Mouse (Mus musculus) C2C12 (cell line): ENCODE results near the gene Ttc41. TPM values are rescaled to one million over a fixed set of nuclear protein-coding genes. Genes with fewer than 3 reads are reported as not detected.
A peak's percentile ranks its signal among the peaks of the same experiment; 100 is the strongest.

Experiments
- H3K27me3 ChIP-seq: one replicate; pipeline ENCODE4 v1.6.1; 2011; ENCODE audit not compliant: control insufficient read depth, insufficient read depth, insufficient read length
- H3K36me3 ChIP-seq: one replicate; pipeline ENCODE4 v1.6.1; 2011; ENCODE audit not compliant: control insufficient read depth, insufficient read depth
- H3K4me3 ChIP-seq: one replicate; pipeline ENCODE4 v1.5.1; 2011; ENCODE audit warnings: mild to moderate bottlenecking, control low read depth; ENCODE audit not compliant: poor library complexity, insufficient read depth, severe bottlenecking
- H3K79me2 ChIP-seq: one replicate; pipeline ENCODE4 v1.6.1; 2011; ENCODE audit not compliant: control insufficient read depth, insufficient read depth
- H3K79me3 ChIP-seq: one replicate; pipeline ENCODE4 v1.6.1; 2011; ENCODE audit warnings: low read depth, control low read depth
- H3ac ChIP-seq: one replicate; pipeline ENCODE3; 2011; ENCODE audit warnings: low read depth; ENCODE audit not compliant: control insufficient read depth, insufficient read length
- CEBPB ChIP-seq: IDR thresholded peaks from one replicate; pipeline ENCODE4 v1.6.1; 2011; ENCODE audit warnings: low read depth, mild to moderate bottlenecking, control low read depth, moderate library complexity
- CTCF ChIP-seq: IDR thresholded peaks from one replicate; pipeline ENCODE4 v1.5.1; 2011; ENCODE audit not compliant: control insufficient read depth, insufficient read depth, insufficient read length
- FOSL1 ChIP-seq: IDR thresholded peaks from one replicate; pipeline ENCODE4 v1.8.0; 2011; ENCODE audit warnings: mild to moderate bottlenecking, low read length; ENCODE audit not compliant: poor library complexity, insufficient read depth, severe bottlenecking
- MAX ChIP-seq: IDR thresholded peaks from one replicate; pipeline ENCODE4 v1.6.1; 2011; ENCODE audit warnings: mild to moderate bottlenecking, control low read depth
- MYOD1 ChIP-seq: IDR thresholded peaks from one replicate; pipeline ENCODE4 v1.6.1; 2011; ENCODE audit warnings: low read depth; ENCODE audit not compliant: control insufficient read depth, insufficient read length
- MYOG ChIP-seq: IDR thresholded peaks from one replicate; pipeline ENCODE4 v1.6.1; 2011; ENCODE audit not compliant: control insufficient read depth, insufficient read length; ENCODE audit errors: extremely low read depth
- USF1 ChIP-seq: IDR thresholded peaks from one replicate; pipeline ENCODE4 v1.6.1; 2011; ENCODE audit warnings: low read depth, mild to moderate bottlenecking, control low read depth, moderate library complexity
- microRNA-seq: library from miRNA; unstranded; fragments of <30 nt; microRNA quantifications from one replicate; pipeline ENCODE4, GENCODE M21; 2019; ENCODE audit warnings: borderline microRNAs expressed
- polyA plus RNA-seq: library from polyadenylated mRNA; unstranded; fragments of >200 nt; fragmentation: generic; extraction: Trizol; gene quantifications from one replicate; pipeline ENCODE4 v1.2.1, GENCODE M21; 2012; ENCODE audit warnings: missing spikeins

Ttc41 gene
- polyA plus RNA-seq, 1 experiment, result 0.35 TPM

DNA sequence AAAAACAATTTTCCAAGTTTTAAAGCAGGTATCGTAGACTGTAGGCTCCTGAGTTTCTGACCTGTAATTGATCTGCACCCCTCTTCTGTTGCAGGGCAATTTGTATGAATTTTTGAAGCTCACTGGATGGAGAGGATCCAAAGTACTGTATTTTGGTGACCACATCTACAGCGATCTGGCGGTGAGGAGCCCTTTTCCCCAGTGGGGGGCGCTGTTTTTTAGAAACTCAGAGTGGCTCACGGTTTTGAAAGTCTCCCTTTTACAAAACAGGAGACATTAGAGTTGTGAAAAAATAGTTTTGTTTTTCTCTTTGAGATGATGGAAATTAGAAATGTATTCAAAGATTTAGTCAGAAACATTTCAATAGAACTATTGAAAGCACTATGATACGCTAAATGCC is 118.5 kb downstream of the Ttc41 start:
- H3K4me3 ChIP-seq, result no peak overlapping the region
- peaks cover 7% of the 10 kb centered on the region for H3K79me2 ChIP-seq
- H3K79me3 ChIP-seq, result no peaks in the 10 kb centered on the region
- no peak overlapping the region for H3ac ChIP-seq
- H3K36me3 ChIP-seq, result peaks cover 87% of the 10 kb centered on the region
- TF ChIP-seq MYOG, result no peak
- no peak for TF ChIP-seq MYOD1
- TF ChIP-seq CTCF, result no peak
- no peaks in the 10 kb centered on the region for H3K27me3 ChIP-seq

DNA sequence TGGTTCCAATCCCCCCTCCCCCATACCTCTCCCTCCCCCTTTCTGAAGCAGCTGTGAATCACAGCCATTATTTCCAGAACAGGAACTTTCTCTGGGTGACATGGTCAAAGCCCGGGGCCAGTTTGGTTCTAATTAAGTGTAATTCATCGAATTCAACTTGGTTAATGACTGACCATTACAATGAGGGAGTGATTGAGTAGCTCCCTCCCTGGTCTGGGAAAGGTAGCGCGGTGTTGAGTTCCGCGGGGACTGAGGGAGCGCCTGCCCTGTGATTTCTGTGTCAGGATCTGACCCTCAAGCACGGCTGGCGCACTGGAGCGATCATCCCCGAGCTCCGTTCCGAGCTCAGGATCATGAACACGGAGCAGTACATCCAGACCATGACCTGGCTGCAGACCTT is 119.3 kb downstream of the Ttc41 start:
- H3K4me3 ChIP-seq, result no peak overlapping the region
- H3K36me3 ChIP-seq, result peaks cover 81% of the 10 kb centered on the region
- peaks cover 9% of the 10 kb centered on the region for H3K79me2 ChIP-seq
- H3K79me3 ChIP-seq, result no peaks in the 10 kb centered on the region
- no peak overlapping the region for H3ac ChIP-seq
- H3K27me3 ChIP-seq, result no peaks in the 10 kb centered on the region
- no peak for TF ChIP-seq MYOD1
- no peak for TF ChIP-seq MYOG
- TF ChIP-seq CTCF, result no peak
- no peak for TF ChIP-seq USF1
- TF ChIP-seq CEBPB, result no peak
- TF ChIP-seq FOSL1, result no peak
- no peak for TF ChIP-seq MAX

DNA sequence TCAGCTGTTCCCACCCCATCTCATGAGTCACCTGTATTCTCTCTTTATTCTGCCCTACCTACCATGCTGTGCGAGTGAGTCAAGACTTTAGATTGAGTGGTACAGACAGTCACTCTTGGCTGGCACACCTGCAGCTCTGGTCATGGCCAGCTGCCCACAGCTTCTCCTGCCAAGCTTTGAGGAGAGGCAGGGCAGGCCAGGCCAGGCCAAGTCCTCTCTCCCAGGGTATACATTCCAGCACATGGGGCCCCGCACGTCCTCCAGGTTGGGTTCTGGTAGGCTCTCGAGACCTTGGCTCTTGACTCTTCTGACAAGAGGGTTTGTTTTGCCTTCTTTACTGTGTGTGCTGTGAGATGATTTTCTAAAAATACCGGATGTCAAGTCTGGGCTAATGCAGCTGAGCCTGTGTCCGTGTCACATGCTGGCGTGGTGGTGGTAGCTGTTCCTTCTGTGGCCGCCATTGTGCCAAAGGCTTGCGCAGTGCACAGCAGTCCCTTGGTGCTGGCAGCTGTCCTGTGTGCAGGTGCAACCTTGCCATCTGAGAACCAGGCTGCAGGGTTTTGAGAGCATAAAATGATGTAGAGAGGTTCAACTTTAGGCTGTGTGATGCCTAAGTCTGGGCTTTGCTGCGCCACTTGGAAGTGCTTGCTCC is 120.4 kb downstream of the Ttc41 start:
- Histone ChIP-seq H3ac (no peak overlapping the region), H3K79me3 (no peaks in the 10 kb centered on the region), H3K79me2 (peaks cover 9% of the 10 kb centered on the region), H3K36me3 (peaks cover 73% of the 10 kb centered on the region), H3K4me3 (no peak overlapping the region), H3K27me3 (no peaks in the 10 kb centered on the region)
- no peak for TF ChIP-seq MYOD1

Small RNA genes within 50 kb of the gene (microRNA-seq; reads per million reads assigned to microRNA genes)
- 0.76 reads per million, percentile 16 among the genes with 10 or more reads in this experiment for gene Gm25745

Other genes with a start within 250 kb of the Ttc41 start
- gene Syn3, start 206.9 kb upstream of the Ttc41 start, polyA plus RNA-seq, result 0.20 TPM
- gene Hsp90b1, start 302 bp upstream of the Ttc41 start, polyA plus RNA-seq, result 218 TPM
- gene Gm49358, start 58.2 kb downstream of the Ttc41 start, polyA plus RNA-seq, result not detected
- gene Nt5dc3, start 73.2 kb downstream of the Ttc41 start, polyA plus RNA-seq, result 13.7 TPM